Mouse (Mus musculus) CH12.LX (cell line): Measurements from ENCODE around the gene Hvcn1. TPM values are rescaled to one million over a fixed set of nuclear protein-coding genes. Genes with fewer than 3 reads are reported as not detected.

Source experiments
- DNase-seq: peaks from one replicate; pipeline ENCODE4 v3.0.0-alpha.2; 2013; ENCODE audit errors: extremely low read depth
- H3K27ac ChIP-seq: 2 replicates; pipeline ENCODE4 v1.5.1; 2012; ENCODE audit warnings: low read depth, mild to moderate bottlenecking, control low read depth, moderate library complexity; ENCODE audit not compliant: insufficient read depth
- H3K27me3 ChIP-seq: replicated peaks from 2 replicates; pipeline ENCODE3; 2012; ENCODE audit warnings: inconsistent platforms
- H3K36me3 ChIP-seq, 2 experiments: replicated peaks in 1 of 2; 2 replicates each; pipeline versions ENCODE3 to v1.6.1; 2012; ENCODE audit warnings: inconsistent platforms in 1 of 2, low read length in 1 of 2, mild to moderate bottlenecking in 1 of 2, mixed read lengths in 1 of 2, moderate library complexity in 1 of 2; ENCODE audit not compliant: control insufficient read depth in 1 of 2, insufficient read depth in 1 of 2
- H3K4me1 ChIP-seq, 2 experiments: 2 replicates each; pipeline ENCODE4 v1.6.1; 2012; ENCODE audit warnings: inconsistent platforms in 1 of 2, moderate library complexity in 1 of 2; ENCODE audit not compliant: insufficient read depth in 2 of 2, control insufficient read depth in 1 of 2
- H3K4me2 ChIP-seq: 2 replicates; pipeline ENCODE4 v1.6.1; 2012; ENCODE audit warnings: low read depth, mild to moderate bottlenecking, control low read depth; ENCODE audit not compliant: poor library complexity, insufficient read depth, severe bottlenecking
- H3K4me3 ChIP-seq, 3 experiments: fragments of 150-350 bp in 1 of 3; sonication (generic) in 1 of 3; replicated peaks in 1 of 3; 2 replicates each; pipeline versions ENCODE3 to v1.5.1; 2011 to 2012; ENCODE audit warnings: low read depth in 2 of 3, low read length in 2 of 3, mild to moderate bottlenecking in 2 of 3, moderate library complexity in 2 of 3, control low read depth in 1 of 3, improper control_type of control experiment in 1 of 3, inconsistent platforms in 1 of 3, mixed read lengths in 1 of 3; ENCODE audit not compliant: poor library complexity in 1 of 3
- H3K79me2 ChIP-seq: replicated peaks from 2 replicates; pipeline ENCODE4 v1.6.1; 2012; ENCODE audit warnings: mild to moderate bottlenecking, moderate library complexity; ENCODE audit not compliant: control insufficient read depth, poor library complexity, insufficient read depth, severe bottlenecking; ENCODE audit errors: extremely low read depth
- H3K9ac ChIP-seq: 2 replicates; pipeline ENCODE4 v1.6.1; 2012; ENCODE audit warnings: low read depth, mild to moderate bottlenecking, control low read depth, moderate library complexity; ENCODE audit not compliant: insufficient read depth
- H3K9me3 ChIP-seq: replicated peaks from 2 replicates; pipeline ENCODE3; 2012; ENCODE audit warnings: low read length, inconsistent platforms, mixed read lengths
- BHLHE40 ChIP-seq: IDR thresholded peaks from 2 replicates; pipeline ENCODE4 v1.6.1; 2011; ENCODE audit warnings: mild to moderate bottlenecking, low read depth, low read length, improper control_type of control experiment
- CHD1 ChIP-seq: IDR thresholded peaks from 2 replicates; pipeline ENCODE4 v1.6.1; 2012; ENCODE audit warnings: low read depth, low read length, improper control_type of control experiment, inconsistent platforms
- CHD2 ChIP-seq: IDR thresholded peaks from 2 replicates; pipeline ENCODE4 v1.6.1; 2011; ENCODE audit warnings: low read length, improper control_type of control experiment
- CTCF ChIP-seq, 2 experiments: IDR thresholded peaks in 1 of 2; conservative IDR thresholded peaks in 1 of 2; 2 replicates each; pipeline ENCODE4 v1.5.1; 2011 to 2012; ENCODE audit warnings: low read depth in 2 of 2, low read length in 2 of 2, improper control_type of control experiment in 1 of 2, inconsistent platforms in 1 of 2, mild to moderate bottlenecking in 1 of 2, moderate library complexity in 1 of 2
- E2F4 ChIP-seq: IDR thresholded peaks from 2 replicates; pipeline ENCODE4 v1.6.1; 2011; ENCODE audit warnings: low read depth, low read length, improper control_type of control experiment; ENCODE audit not compliant: insufficient replicate concordance
- ELF1 ChIP-seq: IDR thresholded peaks from 2 replicates; pipeline ENCODE4 v1.6.1; 2014; ENCODE audit warnings: low read depth, mild to moderate bottlenecking, inconsistent platforms, low read length, improper control_type of control experiment
- EP300 ChIP-seq: IDR thresholded peaks from 2 replicates; pipeline ENCODE4 v1.6.1; 2011; ENCODE audit warnings: low read length, improper control_type of control experiment
- ETS1 ChIP-seq: conservative IDR thresholded peaks from 2 replicates; pipeline ENCODE4 v1.6.1; 2012; ENCODE audit warnings: low read depth, mild to moderate bottlenecking, inconsistent platforms, low read length, improper control_type of control experiment, moderate library complexity
- GABPA ChIP-seq: IDR thresholded peaks from 2 replicates; pipeline ENCODE4 v1.6.1; 2012; ENCODE audit warnings: low read depth, low read length, improper control_type of control experiment, inconsistent platforms; ENCODE audit not compliant: insufficient replicate concordance
- HCFC1 ChIP-seq: IDR thresholded peaks from 2 replicates; pipeline ENCODE4 v1.6.1; 2012; ENCODE audit warnings: low read depth, mild to moderate bottlenecking, inconsistent platforms, low read length, improper control_type of control experiment
- JUN ChIP-seq: IDR thresholded peaks from 2 replicates; pipeline ENCODE4 v1.6.1; 2011; ENCODE audit warnings: low read depth, mild to moderate bottlenecking, low read length, improper control_type of control experiment, moderate library complexity; ENCODE audit not compliant: insufficient read depth
- JUND ChIP-seq: conservative IDR thresholded peaks from 2 replicates; pipeline ENCODE4 v1.6.1; 2011; ENCODE audit warnings: low read depth, low read length, improper control_type of control experiment
- KAT2A ChIP-seq: IDR thresholded peaks from 2 replicates; pipeline ENCODE4 v1.6.1; 2012; ENCODE audit warnings: low read length, improper control_type of control experiment, inconsistent platforms; ENCODE audit not compliant: insufficient replicate concordance
- MAFK ChIP-seq: IDR thresholded peaks from 2 replicates; pipeline ENCODE4 v1.6.1; 2011; ENCODE audit warnings: low read length, improper control_type of control experiment; ENCODE audit not compliant: insufficient replicate concordance
- MAX ChIP-seq: IDR thresholded peaks from 2 replicates; pipeline ENCODE4 v1.6.1; 2011; ENCODE audit warnings: low read length, improper control_type of control experiment
- MAZ ChIP-seq: IDR thresholded peaks from 2 replicates; pipeline ENCODE4 v1.6.1; 2012; ENCODE audit warnings: low read depth, mild to moderate bottlenecking, inconsistent platforms, low read length, improper control_type of control experiment, moderate library complexity
- MEF2A ChIP-seq: IDR thresholded peaks from 2 replicates; pipeline ENCODE4 v1.6.1; 2014; ENCODE audit warnings: low read depth, mild to moderate bottlenecking, inconsistent platforms, low read length, improper control_type of control experiment, borderline replicate concordance
- NELFE ChIP-seq: IDR thresholded peaks from 2 replicates; pipeline ENCODE4 v1.6.1; 2011; ENCODE audit warnings: low read depth, low read length, improper control_type of control experiment
- NRF1 ChIP-seq: IDR thresholded peaks from 2 replicates; pipeline ENCODE4 v1.6.1; 2014; ENCODE audit warnings: low read depth, mild to moderate bottlenecking, inconsistent platforms, low read length, improper control_type of control experiment, moderate library complexity
- POLR2A ChIP-seq: IDR thresholded peaks from 2 replicates; pipeline ENCODE4 v1.6.1; 2011; ENCODE audit warnings: low read depth, mild to moderate bottlenecking, improper control_type of control experiment, low read length
- POLR2AphosphoS2 ChIP-seq: IDR thresholded peaks from 2 replicates; pipeline ENCODE4 v1.6.1; 2011; ENCODE audit warnings: low read depth, low read length, improper control_type of control experiment
- RAD21 ChIP-seq: IDR thresholded peaks from 2 replicates; pipeline ENCODE4 v1.6.1; 2011; ENCODE audit warnings: low read depth, mild to moderate bottlenecking, low read length, improper control_type of control experiment, moderate library complexity
- RCOR1 ChIP-seq: conservative IDR thresholded peaks from 2 replicates; pipeline ENCODE4 v1.6.1; 2012; ENCODE audit warnings: low read depth, mild to moderate bottlenecking, inconsistent platforms, low read length, improper control_type of control experiment
- SIN3A ChIP-seq: IDR thresholded peaks from 2 replicates; pipeline ENCODE4 v1.6.1; 2012; ENCODE audit warnings: low read length, improper control_type of control experiment, inconsistent platforms
- SMC3 ChIP-seq: IDR thresholded peaks from 2 replicates; pipeline ENCODE4 v1.6.1; 2011; ENCODE audit warnings: low read depth, low read length, improper control_type of control experiment
- TBP ChIP-seq: conservative IDR thresholded peaks from 2 replicates; pipeline ENCODE4 v1.6.1; 2011; ENCODE audit warnings: low read depth, low read length, improper control_type of control experiment
- UBTF ChIP-seq: IDR thresholded peaks from 2 replicates; pipeline ENCODE4 v1.6.1; 2012; ENCODE audit warnings: low read depth, mild to moderate bottlenecking, inconsistent platforms, low read length, improper control_type of control experiment, moderate library complexity
- USF1 ChIP-seq: IDR thresholded peaks from 2 replicates; pipeline ENCODE4 v1.6.1; 2014; ENCODE audit warnings: low read depth, mild to moderate bottlenecking, inconsistent platforms, low read length, improper control_type of control experiment
- ZC3H11A ChIP-seq: IDR thresholded peaks from 2 replicates; pipeline ENCODE4 v1.6.1; 2012; ENCODE audit warnings: low read depth, mild to moderate bottlenecking, inconsistent platforms, low read length, improper control_type of control experiment
- ZKSCAN1 ChIP-seq: IDR thresholded peaks from 2 replicates; pipeline ENCODE4 v1.6.1; 2012; ENCODE audit warnings: low read depth, inconsistent platforms, low read length, improper control_type of control experiment, borderline replicate concordance
- ZMIZ1 ChIP-seq: IDR thresholded peaks from 2 replicates; pipeline ENCODE4 v1.6.1; 2012; ENCODE audit warnings: low read depth, mild to moderate bottlenecking, inconsistent platforms, low read length, improper control_type of control experiment
- dilution Hi-C: fragments of 300-500 bp; cut with MboI; formaldehyde crosslinking; loops from 2 replicates; pipeline ENCODE4 v1.14.3; 2020; ENCODE audit warnings: low sequenced_read_pairs; ENCODE audit not compliant: extremely low pct_unique_long_range_greater_than_20kb, extremely low pct_ligation_motif_present
- in situ Hi-C: fragments of 300-500 bp; cut with MboI; formaldehyde crosslinking; loops from 3 replicates; pipeline ENCODE4 v1.14.3; 2019; ENCODE audit warnings: low sequenced_read_pairs, low pct_ligation_motif_present, low pct_unique_long_range_greater_than_20kb, mixed read lengths
- polyA plus RNA-seq: library from polyadenylated mRNA; unstranded; fragments of >175 nt; gene quantifications from 2 replicates; pipeline ENCODE4 v1.2.1, GENCODE M21; 2012; ENCODE audit warnings: low read depth; ENCODE audit not compliant: insufficient read length
- total RNA-seq, 2 experiments: library from RNA; depleted of rRNA; stranded (reverse); fragments of 300-350 nt in 1 of 2; fragments of >200 nt in 1 of 2; gene quantifications; 2 replicates each; pipeline ENCODE4 v1.2.3; 2012 to 2014

The Hvcn1 gene
- total and polyA plus RNA-seq, 3 experiments: 143 to 159 (median 156) TPM

DNA sequence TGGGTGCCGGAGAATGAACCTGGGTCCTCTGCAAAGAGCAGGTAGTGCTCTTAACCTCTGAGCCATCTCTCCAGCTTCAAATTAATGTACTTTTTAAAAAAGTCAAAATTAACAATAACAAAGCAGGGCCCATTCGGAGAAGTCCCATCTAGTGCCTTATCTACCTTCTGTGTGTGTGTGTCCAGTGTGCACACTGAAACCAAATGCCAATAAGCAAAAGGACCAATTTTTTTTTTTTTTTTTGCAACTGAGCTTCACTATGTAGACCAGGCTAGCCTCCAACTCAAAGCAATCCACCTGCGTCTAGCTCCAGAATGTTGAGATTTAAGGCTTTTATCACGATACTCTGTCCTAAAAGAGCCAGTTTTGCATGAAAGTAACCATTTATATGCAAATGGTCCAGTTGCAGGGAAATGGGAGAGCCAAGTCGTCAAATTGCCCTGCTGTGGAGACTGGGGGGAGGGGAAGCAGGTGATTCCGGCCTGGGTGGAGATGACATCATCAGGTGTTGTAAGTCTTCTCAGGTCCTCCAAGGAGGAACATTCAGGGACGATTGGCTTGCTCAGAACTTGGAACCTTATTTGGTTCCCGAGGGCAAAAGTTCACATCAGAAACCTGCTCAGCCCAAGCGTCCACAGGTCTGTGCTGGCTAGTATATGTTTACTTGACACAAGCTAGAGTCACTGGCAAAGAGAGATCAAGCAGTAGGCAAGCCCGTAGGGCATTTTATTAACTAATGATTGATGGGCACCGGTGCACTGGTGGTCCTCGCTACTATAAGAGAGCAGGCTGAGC lies 15.1 kb upstream of the Hvcn1 start:
- dilution Hi-C loops: no loop called here

DNA sequence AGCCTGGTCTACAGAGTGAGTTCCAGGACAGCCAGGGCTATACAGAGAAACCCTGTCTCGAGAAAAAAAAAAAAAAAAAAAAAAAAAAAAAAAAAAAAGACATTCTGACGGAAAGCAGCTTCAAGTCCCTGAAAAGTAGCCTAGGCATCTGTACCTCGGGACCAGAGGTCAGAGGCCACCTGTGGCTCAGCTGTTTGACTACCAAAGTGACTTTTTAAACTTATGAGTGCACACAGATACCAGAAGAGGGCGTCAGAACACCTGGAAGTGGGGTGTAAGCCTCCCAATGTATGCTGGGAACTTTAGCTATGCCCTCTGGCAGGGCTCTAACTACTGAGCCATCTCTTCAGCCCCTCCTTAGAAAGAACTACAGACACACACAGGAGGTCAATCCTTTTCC lies 14.3 kb upstream of the Hvcn1 start:
- in situ Hi-C loops (no loop called here), dilution Hi-C loops (no loop called here)
- Histone ChIP-seq H3K27me3 (no peaks in the 10 kb centered on the region), H3K27ac (peak overlapping the region; percentile 70), H3K9ac (no peak overlapping the region), H3K9me3 (no peaks in the 10 kb centered on the region), H3K36me3 (no peaks in the 10 kb centered on the region), H3K4me2 (peak overlapping the region; percentile 47; the same call in 1 of the 2 replicates), H3K4me1 (peaks cover 7 to 30% of the 10 kb centered on the region in 2 experiments), H3K79me2 (no peaks in the 10 kb centered on the region), H3K4me3 (peak overlapping the region in 1 of 3 experiments; percentile 25)
- DNase-seq: peak; percentile 90
- no peak for TF ChIP-seq MEF2A
- no peak for TF ChIP-seq MAZ
- no peak for TF ChIP-seq MAFK
- TF ChIP-seq BHLHE40: no peak; the same call in 1 of the 2 replicates
- TF ChIP-seq GABPA: no peak
- peak; percentile 51 for TF ChIP-seq ZC3H11A
- no peak for TF ChIP-seq JUN
- TF ChIP-seq E2F4: no peak
- TF ChIP-seq NELFE: no peak
- no peak for TF ChIP-seq MAX
- TF ChIP-seq RCOR1: no peak
- no peak for TF ChIP-seq POLR2AphosphoS2
- TF ChIP-seq USF1: no peak
- no peak for TF ChIP-seq CHD2
- TF ChIP-seq EP300: no peak
- no peak for TF ChIP-seq TBP
- peak; percentile 66; the same call in 1 of the 2 replicates for TF ChIP-seq SIN3A
- TF ChIP-seq ETS1: no peak; the same call in 1 of the 2 replicates
- peak; percentile 92 for TF ChIP-seq RAD21
- TF ChIP-seq HCFC1: peak; percentile 48
- no peak for TF ChIP-seq ZMIZ1
- TF ChIP-seq NRF1: no peak
- TF ChIP-seq UBTF: no peak
- TF ChIP-seq CTCF (conservative IDR thresholded peaks at IDR 0.05 in 1 of 2, IDR thresholded peaks at IDR 0.05 in 1 of 2; ENCODE audit: low read depth in 2 of 2, low read length in 2 of 2): peak; percentile 26 to 92; a peak in 2 of 4 replicates
- TF ChIP-seq KAT2A: no peak
- TF ChIP-seq ZKSCAN1: no peak
- no peak for TF ChIP-seq CHD1
- TF ChIP-seq ELF1: peak; percentile 44
- TF ChIP-seq SMC3: peak; percentile 88
- no peak for TF ChIP-seq JUND
- TF ChIP-seq POLR2A: peak; percentile 24; the same call in 1 of the 2 replicates

More for the DNA sequence above, 15.1 kb upstream of the Hvcn1 start:
- H3K79me2 ChIP-seq: no peaks in the 10 kb centered on the region
- TF ChIP-seq POLR2AphosphoS2 (no peak), CHD2 (0 out of 2 replicates have a peak, but pooled peaks have one; percentile 24)
- TF ChIP-seq, all 38 proteins: peak for 1
- H3K4me2 ChIP-seq: no peak overlapping the region
- H3K27me3 ChIP-seq: no peaks in the 10 kb centered on the region
- peaks cover 7 to 30% of the 10 kb centered on the region in 2 experiments for H3K4me1 ChIP-seq
- DNase-seq: no peak
- no peaks in the 10 kb centered on the region for H3K9me3 ChIP-seq
- H3K9ac ChIP-seq: no peak overlapping the region
- in situ Hi-C loops: no loop called here
- no peak overlapping the region for H3K27ac ChIP-seq
- no peaks in the 10 kb centered on the region for H3K36me3 ChIP-seq
- no peak overlapping the region for H3K4me3 ChIP-seq
